Mouse (Mus musculus) midbrain, embryonic 11.5 days (tissue): ENCODE results near the gene Atp8b3. TPM values are rescaled to one million over a fixed set of nuclear protein-coding genes. Genes with fewer than 3 reads are reported as not detected.

Experiments
- polyA plus RNA-seq: library from polyadenylated mRNA; unstranded; fragments of >200 nt; fragmentation: Nextera tagmentation; extraction: Ambion mirVana; gene quantifications from 2 replicates; pipeline ENCODE4 v1.2.1, GENCODE M21; 2014

Atp8b3 gene
- polyA plus RNA-seq, 1 experiment from 2014 or later, result 1.2 TPM

Other genes with a start within 250 kb of the Atp8b3 start
- gene Rps15, start 246.7 kb downstream of the Atp8b3 start, polyA plus RNA-seq, result 752 and 845 TPM in 2 replicates
- 63.4 and 66.5 TPM in 2 replicates for gene Apc2, start 243.1 kb downstream of the Atp8b3 start, polyA plus RNA-seq
- gene 2310011J03Rik, start 218.6 kb downstream of the Atp8b3 start, polyA plus RNA-seq, result 36.2 and 40.8 TPM in 2 replicates
- gene Pcsk4, start 209.6 kb downstream of the Atp8b3 start, polyA plus RNA-seq, result 1.5 and 1.8 TPM in 2 replicates
- gene Reep6, start 209.2 kb downstream of the Atp8b3 start, polyA plus RNA-seq, result 4.0 and 4.5 TPM in 2 replicates
- gene Adamtsl5, start 190.7 kb downstream of the Atp8b3 start, polyA plus RNA-seq, result 0.11 and 0.31 TPM in 2 replicates
- gene Plk5, start 182.7 kb downstream of the Atp8b3 start, polyA plus RNA-seq, result 0.05 and 0.22 TPM in 2 replicates
- 11.8 and 12.4 TPM in 2 replicates for gene Mex3d, start 151.5 kb downstream of the Atp8b3 start, polyA plus RNA-seq
- 222 and 252 TPM in 2 replicates for gene Mbd3, start 139.6 kb downstream of the Atp8b3 start, polyA plus RNA-seq
- gene Uqcr11, start 132.3 kb downstream of the Atp8b3 start, polyA plus RNA-seq, result 404 and 476 TPM in 2 replicates
- gene Tcf3, start 105.5 kb downstream of the Atp8b3 start, polyA plus RNA-seq, result 135 and 154 TPM in 2 replicates
- 2.7 and 2.8 TPM in 2 replicates for gene Onecut3, start 44.3 kb downstream of the Atp8b3 start, polyA plus RNA-seq
- gene Rexo1, start 22.4 kb upstream of the Atp8b3 start, polyA plus RNA-seq, result 21.6 and 23.5 TPM in 2 replicates
- 3.1 and 3.2 TPM in 2 replicates for gene Klf16, start 38.2 kb upstream of the Atp8b3 start, polyA plus RNA-seq
- 90.8 and 109 TPM in 2 replicates for gene Abhd17a, start 51.2 kb upstream of the Atp8b3 start, polyA plus RNA-seq
- gene Scamp4, start 63.7 kb upstream of the Atp8b3 start, polyA plus RNA-seq, result 60.2 and 62.3 TPM in 2 replicates
- 5.4 and 6.9 TPM in 2 replicates for gene Adat3, start 63.8 kb upstream of the Atp8b3 start, polyA plus RNA-seq
- gene Gm49322, start 66.9 kb upstream of the Atp8b3 start, polyA plus RNA-seq, result 1.9 and 2.2 TPM in 2 replicates
- 73.6 and 86.9 TPM in 2 replicates for gene Csnk1g2, start 83.7 kb upstream of the Atp8b3 start, polyA plus RNA-seq
- 43.8 and 51.7 TPM in 2 replicates for gene Btbd2, start 117.9 kb upstream of the Atp8b3 start, polyA plus RNA-seq
- 42.0 and 49.4 TPM in 2 replicates for gene Mknk2, start 139.0 kb upstream of the Atp8b3 start, polyA plus RNA-seq
- 50.2 and 52.7 TPM in 2 replicates for gene Mob3a, start 162.9 kb upstream of the Atp8b3 start, polyA plus RNA-seq
- 6.7 and 6.9 TPM in 2 replicates for gene Izumo4, start 163.1 kb upstream of the Atp8b3 start, polyA plus RNA-seq
- gene Ap3d1, start 203.1 kb upstream of the Atp8b3 start, polyA plus RNA-seq, result 63.2 and 68.4 TPM in 2 replicates
- gene Dot1l, start 216.1 kb upstream of the Atp8b3 start, polyA plus RNA-seq, result 15.4 and 18.8 TPM in 2 replicates